Mouse (Mus musculus) embryonic fibroblast, embryonic 13.5 days (primary cell): ENCODE measurements around the gene Cacna1c.

Experiments
- CTCF ChIP-seq: IDR thresholded peaks from 2 replicates; pipeline ENCODE4 v1.5.1; 2011; ENCODE audit warnings: mild to moderate bottlenecking, control low read depth, low read length, moderate library complexity, borderline replicate concordance; ENCODE audit not compliant: insufficient read depth
- POLR2A ChIP-seq: IDR thresholded peaks from 2 replicates; pipeline ENCODE4 v1.6.1; 2011; ENCODE audit warnings: low read depth, mild to moderate bottlenecking, control low read depth, low read length, moderate library complexity

GRCm38 (mm10) chr6:118753787-118754186 lies 442.4 kb downstream of the Cacna1c start:
- TF ChIP-seq CTCF: no peak
- no peak for TF ChIP-seq POLR2A
